Mouse (Mus musculus) neutrophil, adult 5-6 weeks (primary cell): ENCODE measurements at regions not wholly inside any gene's neighbourhood (a gene's known extent, or its start where the extent isn't known, plus 50 kb on each side); places are given as distances from the start of the nearest gene placed in this dataset.

Experiments used
- ATAC-seq: fragments of 151-379, 151-347 bp; 2 replicates; pipeline ENCODE4 v1.8.0; 2017; ENCODE audit warnings: mild to moderate bottlenecking, moderate TSS enrichment; ENCODE audit not compliant: insufficient number of reproducible peaks, poor library complexity, low FRiP score, severe bottlenecking; ENCODE audit errors: extremely low read depth

DNA sequence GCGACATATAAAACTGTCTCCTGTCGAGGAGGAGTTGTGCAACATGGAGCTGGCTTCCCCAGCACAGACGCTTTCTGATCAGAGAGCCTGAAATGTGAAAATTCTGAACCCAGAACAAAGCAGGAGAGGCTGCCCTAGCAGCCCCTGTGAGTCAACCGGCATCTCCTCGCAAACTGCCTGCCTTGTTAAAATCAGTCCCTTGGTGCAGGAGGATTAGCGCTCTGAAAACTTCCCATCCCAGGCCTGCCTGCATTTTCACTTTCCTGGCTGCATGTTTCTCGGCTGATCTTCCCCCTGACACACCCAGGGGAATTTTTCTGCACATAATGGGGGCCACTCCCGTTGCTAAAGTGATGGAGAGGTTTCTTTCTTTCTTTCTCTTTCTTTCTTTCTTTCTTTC lies 63.0 kb upstream of the Pitx1 start:
- no peak for ATAC-seq

DNA sequence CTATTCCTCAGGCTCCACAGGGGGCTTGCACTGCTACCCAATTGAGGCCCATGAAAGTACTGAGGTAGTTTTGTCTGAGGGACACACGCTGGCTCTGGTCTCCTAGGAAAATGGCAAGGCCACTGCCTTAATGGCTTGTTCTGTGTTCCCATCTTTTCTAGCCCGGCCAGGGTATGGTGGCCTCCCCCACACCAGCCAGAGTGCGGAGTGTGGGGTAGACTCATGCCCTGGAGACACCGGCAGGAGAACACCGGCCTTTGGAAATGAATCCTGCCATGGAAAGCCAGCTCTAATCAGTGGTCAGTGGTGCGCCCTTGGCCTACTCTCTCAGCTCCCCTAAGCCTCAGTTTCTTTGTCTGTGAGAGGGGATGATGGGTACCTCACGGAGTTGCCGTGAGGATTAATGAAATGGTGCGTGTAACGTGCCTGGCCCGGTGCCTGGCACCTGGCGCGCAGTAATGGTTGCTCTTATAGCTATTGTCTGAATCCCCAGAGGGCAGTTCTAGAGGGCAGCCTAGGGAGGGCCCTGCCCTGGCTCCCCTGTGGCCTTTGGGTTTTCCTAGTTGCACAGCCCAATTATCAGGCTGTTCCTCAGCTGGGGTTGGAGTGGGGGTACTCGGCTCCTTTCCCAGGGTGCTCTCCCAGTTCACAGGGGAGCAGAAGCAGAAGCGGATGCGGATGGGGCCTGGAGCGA lies 62.4 kb upstream of the Pitx1 start:
- ATAC-seq, result no peak

DNA sequence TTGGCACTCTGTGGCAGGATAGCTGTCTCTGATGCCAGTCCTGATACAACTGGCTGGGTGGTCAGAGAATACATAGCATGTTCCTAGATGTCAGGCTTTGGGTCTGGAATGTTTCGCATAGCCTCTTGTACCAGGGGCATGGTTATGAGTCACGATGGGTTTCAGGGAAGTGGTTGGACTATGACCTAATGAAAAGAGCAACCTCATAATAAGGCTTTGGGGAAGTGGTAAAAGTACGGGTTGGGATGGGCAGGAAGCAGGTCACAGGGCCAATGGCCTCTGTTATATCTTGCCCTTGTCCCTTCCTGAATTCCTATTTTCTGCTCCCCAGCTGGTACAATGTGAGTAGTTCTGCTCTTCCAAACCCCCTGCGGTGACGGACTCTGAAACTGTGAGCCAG lies 59.5 kb upstream of the Pitx1 start:
- ATAC-seq, result peak; percentile 76

DNA sequence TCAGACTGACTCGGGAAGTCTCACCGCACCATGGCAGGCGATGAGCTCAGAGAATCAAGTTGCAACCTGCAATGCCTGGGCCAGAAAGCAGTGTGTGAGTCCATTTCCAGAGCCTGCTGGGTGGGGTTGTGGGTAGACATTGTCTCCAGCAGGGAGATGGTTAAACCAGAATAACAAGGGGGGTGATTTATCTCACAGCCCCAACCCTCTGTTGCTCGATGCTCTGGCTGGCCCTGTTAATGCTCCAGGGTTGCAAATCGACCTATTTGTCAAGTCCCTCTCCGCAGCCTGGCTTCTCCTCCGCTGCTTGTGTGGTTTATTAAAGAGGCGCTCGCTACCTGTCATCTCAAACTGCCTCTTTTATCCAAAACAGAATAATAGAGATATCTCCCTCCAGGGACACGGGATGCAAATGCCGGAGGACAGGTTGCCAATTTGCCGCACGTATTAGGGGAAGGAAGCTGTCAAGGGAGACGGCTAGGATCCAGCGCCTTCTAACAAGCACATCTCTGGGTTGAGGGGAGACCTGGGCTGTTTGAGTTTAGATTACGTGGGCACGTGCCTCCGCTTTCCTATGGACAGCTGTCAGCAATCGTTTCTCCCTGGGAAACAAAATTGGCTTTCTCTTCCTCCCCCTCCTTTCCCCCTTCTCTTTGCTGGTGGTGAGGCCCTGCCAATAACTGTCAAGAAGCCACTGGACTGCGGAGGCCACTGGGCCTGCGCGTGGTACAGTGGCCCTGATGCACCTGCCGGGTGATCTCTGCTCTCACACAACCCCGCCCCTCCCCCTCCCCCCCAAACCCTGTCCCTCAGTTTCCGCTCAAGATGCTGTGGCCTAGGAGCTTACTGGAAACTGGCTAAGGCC lies 57.4 kb upstream of the Pitx1 start:
- no peak for ATAC-seq

DNA sequence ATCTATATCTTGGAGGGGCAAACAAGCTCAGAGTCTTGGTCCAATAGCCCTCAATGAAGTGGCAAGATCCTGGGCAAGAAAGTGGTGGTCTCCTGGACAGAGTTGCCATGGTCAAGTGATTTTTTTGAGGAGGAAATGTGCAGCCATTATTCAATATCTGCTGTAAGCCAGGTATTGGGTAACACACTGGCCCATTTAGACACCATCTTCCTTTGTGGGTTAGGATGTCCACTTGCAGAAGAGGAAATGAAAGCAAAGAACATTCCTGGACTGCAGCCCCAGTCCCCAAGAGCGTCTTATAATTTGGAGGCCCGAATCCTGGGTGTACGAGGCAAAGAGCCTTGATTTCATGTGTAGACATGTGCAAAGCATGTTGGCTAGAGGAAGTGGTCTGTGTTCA lies 56.3 kb upstream of the Pitx1 start:
- no peak for ATAC-seq

DNA sequence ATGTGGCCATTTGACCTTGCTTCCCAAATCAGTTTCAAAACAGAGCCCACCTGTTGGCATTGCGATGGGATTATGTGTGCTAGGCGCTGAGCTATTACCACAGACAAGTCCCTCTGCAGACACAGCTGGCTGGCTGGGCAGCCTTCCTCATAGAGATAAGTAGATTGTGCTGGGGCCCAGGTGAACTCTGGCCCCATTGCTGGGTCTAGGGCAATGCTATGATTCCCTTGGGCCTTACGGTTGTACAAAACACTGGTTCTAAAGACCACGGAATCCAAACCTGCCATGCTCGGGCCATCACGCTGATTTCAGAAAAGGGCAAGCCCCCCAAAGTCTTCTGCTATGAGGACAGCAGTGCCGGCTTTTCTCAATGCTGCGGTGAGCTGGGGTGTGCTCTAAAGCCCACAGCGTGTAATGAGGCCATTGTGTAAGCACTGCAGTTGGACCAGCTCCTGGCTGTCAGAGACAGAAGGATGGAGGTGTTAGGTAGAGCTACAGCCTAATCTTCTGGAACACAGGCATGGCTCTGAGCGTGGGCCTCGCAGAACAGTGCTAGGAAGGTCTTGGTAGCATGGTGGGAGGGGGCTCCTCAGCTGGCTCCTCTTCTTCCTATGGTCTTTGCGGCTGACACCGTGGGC lies 51.2 kb upstream of the Pitx1 start:
- no peak for ATAC-seq
